Mouse (Mus musculus) bone marrow macrophage, adult 2 months (primary cell): ENCODE measurements around the gene Gm5148.

ENCODE experiments used
- CTCF ChIP-seq: IDR thresholded peaks from 2 replicates; pipeline ENCODE4 v1.5.1; 2012; ENCODE audit warnings: low read depth, mild to moderate bottlenecking, low read length, moderate library complexity
- POLR2A ChIP-seq: IDR thresholded peaks from 2 replicates; pipeline ENCODE4 v1.6.1; 2012; ENCODE audit warnings: mild to moderate bottlenecking, low read depth, low read length, borderline replicate concordance

GRCm38 (mm10) chr3:37729142-37729541 is 4.9 kb upstream of the Gm5148 start:
- TF ChIP-seq CTCF = no peak
- no peak for TF ChIP-seq POLR2A
